Mouse (Mus musculus) liver, adult 2 months (tissue): ENCODE measurements around the gene Pax5.

Experiments used
- CTCF ChIP-seq: fragments of 200-500 bp; IDR thresholded peaks from 2 replicates; pipeline ENCODE4 v1.5.1; 2011; ENCODE audit warnings: low read depth, low read length, control low read depth
- POLR2A ChIP-seq: fragments of 200-500 bp; IDR thresholded peaks from 2 replicates; pipeline ENCODE4 v1.6.1; 2011; ENCODE audit warnings: low read length, control low read depth; ENCODE audit not compliant: insufficient read depth; ENCODE audit errors: extremely low read depth

- TF ChIP-seq POLR2A (no peak), CTCF (no peak)
Measured at GRCm38 (mm10) chr4:44479755-44480154, 230.5 kb downstream of the Pax5 start.
